Mouse (Mus musculus): ENCODE data around the gene Cyld. TPM values are rescaled to one million over a fixed set of nuclear protein-coding genes. Genes with fewer than 3 reads are reported as not detected.

The Cyld gene
- polyA plus RNA-seq, 3 experiments from 2014 or later = 88.9 to 92.6 (median 90.9) TPM

DNA sequence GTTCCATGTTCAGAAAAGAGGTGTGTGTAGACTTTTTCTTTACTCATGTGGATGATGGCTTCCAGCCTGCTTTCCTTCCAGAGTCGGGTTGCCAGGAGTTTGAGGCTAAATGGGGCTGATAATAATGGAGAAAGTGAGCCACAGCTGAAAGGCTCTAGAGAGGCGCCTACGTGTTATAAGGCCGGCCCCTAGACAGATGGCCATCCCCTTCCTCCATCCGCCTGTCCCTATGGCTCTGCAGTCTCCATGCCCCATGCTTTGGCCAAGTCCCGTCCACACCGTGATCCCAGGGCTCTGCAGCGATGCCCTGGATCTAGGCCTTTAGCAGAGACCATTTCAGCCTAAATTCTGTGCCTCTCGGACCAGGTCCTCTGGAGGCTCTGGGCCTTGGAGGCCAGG lies 96.5 kb downstream of the Cyld start:
- no peak for ATAC-seq

GRCm38 (mm10) chr8:88793746-88794614 lies 97.2 kb downstream of the Cyld start:
- ATAC-seq = no peak

DNA sequence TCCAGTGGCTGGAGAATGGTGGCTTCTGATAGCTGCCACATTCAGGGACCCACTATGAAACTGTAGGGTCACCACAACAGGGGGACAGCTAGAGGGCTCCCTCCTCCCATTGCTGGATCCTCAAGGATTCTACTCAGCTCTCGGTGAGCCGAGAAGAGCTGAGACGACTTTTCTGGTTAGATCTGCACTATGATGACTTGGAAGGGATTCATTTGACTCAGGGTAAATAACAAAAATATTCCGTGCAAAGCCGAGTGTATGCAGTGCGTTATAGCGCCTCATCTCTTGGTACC lies 97.7 kb downstream of the Cyld start:
- ATAC-seq = no peak

DNA sequence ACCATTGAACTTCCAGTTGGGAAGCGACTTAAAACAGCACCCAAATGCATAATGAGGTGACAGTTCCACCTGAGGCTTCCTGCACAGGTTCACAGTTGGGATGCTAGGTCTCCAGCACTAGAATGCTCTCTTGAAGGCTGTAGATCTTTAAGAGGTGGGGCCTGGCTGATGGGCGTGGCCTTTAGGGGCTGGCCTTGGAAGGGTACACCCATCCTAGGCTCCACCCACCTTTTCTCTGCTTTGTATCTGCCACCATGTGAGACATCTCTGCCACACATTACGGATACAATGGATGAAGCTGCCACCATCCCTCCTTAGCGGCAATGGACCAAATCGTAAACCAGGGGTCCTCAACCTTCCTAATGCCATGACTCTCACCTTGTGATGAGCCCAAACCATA lies 99.1 kb downstream of the Cyld start:
- no peak for ATAC-seq

DNA sequence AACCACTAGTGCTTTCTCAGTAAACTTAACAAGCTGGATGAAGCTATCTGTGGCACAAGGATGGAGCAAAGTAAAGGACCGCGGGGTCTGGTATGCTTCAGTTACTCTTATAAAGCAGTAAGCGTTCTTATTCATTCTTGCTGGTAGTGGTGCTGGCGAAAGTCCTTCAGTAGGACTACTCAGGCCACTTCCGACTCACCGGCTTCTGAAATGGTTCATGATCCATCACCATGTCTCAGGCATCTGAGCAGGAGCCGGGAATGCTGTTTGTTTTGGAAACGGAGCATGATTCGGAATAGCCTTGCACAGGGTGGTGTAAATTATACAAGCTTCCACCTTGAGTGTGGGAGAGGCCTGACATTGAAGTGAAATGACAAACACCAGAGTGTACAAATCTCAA lies 99.8 kb downstream of the Cyld start:
- ATAC-seq = no peak

Other genes with a start within 250 kb of the Cyld start
- not detected for gene Nkd1, start 175.7 kb upstream of the Cyld start, polyA plus RNA-seq (2017; shearing (Covaris generic))
- gene Snx20, start 60.9 kb upstream of the Cyld start, polyA plus RNA-seq (2017; shearing (Covaris generic)) = 10 to 100 TPM in 1 of 3 experiments, 1 to 10 TPM in 2; 6.2 to 12.0 (median 9.3) TPM
- gene Nod2, start 49.7 kb upstream of the Cyld start, polyA plus RNA-seq (2017; shearing (Covaris generic)) = 1 to 10 TPM; 2.4 to 4.3 (median 3.8) TPM